ENCODE assay signal across 23 mouse cellular contexts in genomic region chr2:154690959-154691358, GRCm38 (mm10). TPM values are rescaled to one million over a fixed set of nuclear protein-coding genes. Genes with fewer than 3 reads are reported as not detected.
DNase-seq lines count a peak whose midpoint lies in the region; ATAC-seq and TF ChIP-seq lines count a peak whose summit lies in the region.
"Had no signal": no experiment of that assay in that cellular context is flagged by ENCODE, and none has a peak within 500 bp of the region (broad histone marks: within the 10 kb centered on the region; RNA-seq: fewer than 3 reads in every experiment).

No protein-coding gene starts in this region.

- TF ChIP-seq POLR2A in cerebellum, adult 2 months (IDR thresholded peaks at IDR 0.05; ENCODE audit: borderline replicate concordance, insufficient read depth, low read length) = no peak

- peaks cover 48% of the 10 kb centered on the region for H3K4me1 ChIP-seq in cerebellum, adult 2 months (ENCODE audit: control insufficient read depth, insufficient read depth, low read length)
- H3K4me1 ChIP-seq: embryonic facial prominence, embryonic 12.5 days had no signal

- H3K27ac ChIP-seq in cerebellum, adult 2 months (ENCODE audit: insufficient read depth, low read length) = no peak overlapping the region
- H3K27ac ChIP-seq: embryonic facial prominence, embryonic 12.5 days; embryonic facial prominence, embryonic 15.5 days; gastrocnemius, adult 2 months; hindbrain, embryonic 14.5 days; hindbrain, postnatal 0 days had no signal

- no peak overlapping the region for H3K4me3 ChIP-seq in cerebellum, adult 2 months (replicated peaks; ENCODE audit: insufficient read depth, low read depth, low read length)
- H3K4me3 ChIP-seq: embryonic facial prominence, embryonic 12.5 days; embryonic facial prominence, embryonic 15.5 days; gastrocnemius, adult 2 months had no signal

- intact Hi-C loops in heart, postnatal 36 days (cut with DNase I) = no loop called here

- peak; percentile 69 for ATAC-seq in cerebellum, adult (ENCODE audit: insufficient number of reproducible peaks, low FRiP score, low TSS enrichment)
- ATAC-seq: activated CD4-positive, CD25-positive, alpha-beta regulatory T cell, adult 4 months; forebrain, embryonic 14.5 days; forebrain, postnatal 0 days; hindbrain, postnatal 0 days; inflammation-experienced regulatory T-cells, adult 6 months; intestine, embryonic 16.5 days had no signal

- TF ChIP-seq CTCF in cerebellum, adult 2 months (IDR thresholded peaks at IDR 0.05; ENCODE audit: borderline replicate concordance, insufficient read depth, low read depth, low read length) = no peak

- WGBS in cerebellum, adult 2 months = 37% methylated on average over 5 of the region's 5 CpGs

- DNase-seq in cerebellum, postnatal 14 days = no peak
- DNase-seq in cerebellum, adult 2 months = peak; percentile 61 to 76
- no peak for DNase-seq in cerebellum, adult 11 months
- DNase-seq in cerebellum, postnatal 25 days = peak; percentile 67 to 72
- no peak for DNase-seq in heart, postnatal 36 days
- no peak for DNase-seq in natural killer cell, adult 2 months (ENCODE audit: low spot score in 2 of 2)
- DNase-seq: adrenal gland, adult 8-10 months; adrenal gland, postnatal 25 days; forebrain, postnatal 0 days; gastrocnemius, adult 2 months; gastrocnemius, postnatal 14 days; heart, adult 11 months; heart, postnatal 4 days; kidney, adult 2 months had no signal

- H3K27me3 ChIP-seq in cerebellum, adult 2 months (ENCODE audit: control insufficient read depth, insufficient read depth, low read length) = no peaks in the 10 kb centered on the region
- H3K27me3 ChIP-seq: embryonic facial prominence, embryonic 12.5 days; embryonic facial prominence, embryonic 15.5 days had no signal

RNA-seq across cellular contexts. Expression of gene Chmp4b, which starts 39.5 kb away (rescaled TPM):
- 307 and 356 TPM in 2 replicates for polyA plus RNA-seq in cerebellum, adult 2 months (2012; rRNA removed)
- total RNA-seq in heart, postnatal 36 days (2021) = 100 to 1,000 TPM; 113 to 124 TPM

Comparison
In these comparisons a context has a peak if more than half of its experiments do, and no peak if none do; other contexts are left out.
1. DNase-seq: peak in cerebellum, adult 2 months (2 of 2) and cerebellum, postnatal 25 days (2 of 2); none in cerebellum, postnatal 14 days (0 of 2), cerebellum, adult 11 months (single experiment), heart, postnatal 36 days (0 of 2) and natural killer cell, adult 2 months (0 of 2).